Mouse (Mus musculus): Measurements from ENCODE around the gene H2al3.

H2al3 gene

GRCm38 (mm10) chrX:9849403-9849802, at the start of gene H2al3:
TSS of gene H2al3 (plus strand) at chrX:9849703.
- no peak for DNase-seq (ENCODE audit: low spot score)

GRCm38 (mm10) chrX:9810101-9810500, 39.4 kb upstream of the H2al3 start:
- peak; percentile 21 for DNase-seq (ENCODE audit: low spot score)

DNA sequence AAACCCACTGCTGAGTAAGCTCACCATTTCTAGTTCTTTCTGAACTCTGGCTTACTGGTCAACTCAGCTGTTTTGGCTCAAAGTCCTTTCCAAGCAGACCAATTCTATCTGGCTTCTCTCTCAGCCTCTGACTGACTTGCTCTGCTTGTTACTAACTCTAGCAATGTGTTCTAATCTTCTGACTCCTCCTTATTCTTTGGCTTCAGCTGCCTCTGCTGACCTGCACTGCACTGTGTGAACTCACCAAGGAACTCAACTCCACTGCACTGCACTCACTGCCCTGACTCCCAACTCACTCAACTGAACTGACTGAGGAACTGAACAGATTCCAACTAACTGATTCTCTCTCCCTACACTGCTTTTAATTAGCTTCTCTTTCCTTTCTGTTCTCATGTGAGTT, 37.0 kb upstream of the H2al3 start:
- peak; percentile 38 for DNase-seq (ENCODE audit: low spot score)

DNA sequence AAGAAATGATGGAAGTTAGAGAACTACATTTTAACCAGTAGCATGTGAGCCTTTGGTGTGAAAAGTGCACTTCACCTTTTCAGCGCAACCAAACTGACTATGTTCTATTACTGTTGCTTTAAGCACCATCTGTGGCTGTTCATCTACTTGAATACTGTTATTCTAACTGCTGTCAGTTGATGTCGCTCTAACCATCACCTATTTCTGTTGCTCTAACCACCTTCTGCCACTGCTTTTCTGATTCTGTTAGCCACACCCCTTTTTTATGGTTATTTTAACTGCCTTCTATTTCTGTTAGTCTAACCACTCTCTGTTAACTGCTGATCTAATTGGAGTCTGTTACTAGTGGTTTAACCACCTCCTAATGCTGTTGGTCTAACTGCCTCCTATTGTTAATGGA, 14.7 kb upstream of the H2al3 start:
- no peak for DNase-seq (ENCODE audit: low spot score)

- no peak for DNase-seq (ENCODE audit: low spot score)
Observed at GRCm38 (mm10) chrX:9846628-9847027, 2.9 kb upstream of the H2al3 start, which contains the start of gene Hypm. TSS of gene Hypm (plus strand) at chrX:9846928.

- no peak for DNase-seq (ENCODE audit: low spot score)
Observed at GRCm38 (mm10) chrX:9861859-9862258, 12.4 kb downstream of the H2al3 start.

DNA sequence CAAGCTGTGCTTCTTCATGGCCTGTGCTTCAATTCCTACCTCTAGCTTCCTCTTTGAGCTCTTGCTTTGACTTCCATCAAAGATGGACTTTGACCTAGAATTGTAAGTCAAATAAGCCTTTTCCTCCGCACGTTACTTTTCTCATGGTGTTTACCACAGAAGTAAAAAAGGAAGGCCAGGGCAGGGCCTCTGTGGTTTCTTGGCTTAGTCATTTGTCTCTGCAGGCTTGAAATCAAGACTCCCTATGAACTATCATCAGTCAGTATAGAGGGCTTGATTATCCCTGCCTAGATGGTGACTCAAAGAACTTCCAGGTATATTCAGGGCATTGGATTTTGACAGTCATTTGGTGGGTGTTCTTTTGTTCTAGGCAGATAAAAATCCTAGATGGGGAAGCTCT, 26.0 kb downstream of the H2al3 start:
- DNase-seq (ENCODE audit: low spot score), result no peak

- no peak for DNase-seq (ENCODE audit: low spot score)
Observed at GRCm38 (mm10) chrX:9885322-9885721, 35.8 kb downstream of the H2al3 start, which contains the start of gene Sytl5. TSS of gene Sytl5 (plus strand) at chrX:9885622.
